Mouse (Mus musculus) testis, postnatal 14 days (tissue): ENCODE data around the gene Mnd1.

Experiments used
- DNase-seq: peaks from one replicate; pipeline ENCODE4 v3.0.0; 2021; ENCODE audit warnings: low spot score

Gene Mnd1

GRCm38 (mm10) chr3:84155558-84156006 lies at the start of gene Mnd1:
TSS of gene Mnd1 (minus strand) at chr3:84155786.
- DNase-seq = peak; percentile 96

DNA sequence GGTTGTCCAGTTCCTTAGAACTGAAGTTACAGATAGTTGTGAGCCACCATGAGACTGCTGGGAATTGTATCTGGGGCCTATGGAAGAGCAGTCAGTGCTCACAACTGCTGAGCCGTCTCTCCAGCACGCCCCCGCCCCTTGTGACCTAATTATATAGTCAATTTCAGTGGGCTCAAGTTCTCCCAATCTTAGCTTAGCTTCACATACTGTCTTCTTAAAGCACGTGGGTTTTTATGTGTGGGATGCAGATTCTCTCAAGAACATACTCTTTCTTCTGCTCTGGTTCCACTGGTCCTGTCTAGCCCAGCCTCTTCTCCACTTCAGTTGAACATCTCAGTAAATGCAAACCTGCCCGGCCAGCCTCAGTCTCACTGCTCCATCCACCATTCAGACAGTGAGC lies 49.1 kb upstream of the Mnd1 start:
- no peak for DNase-seq

DNA sequence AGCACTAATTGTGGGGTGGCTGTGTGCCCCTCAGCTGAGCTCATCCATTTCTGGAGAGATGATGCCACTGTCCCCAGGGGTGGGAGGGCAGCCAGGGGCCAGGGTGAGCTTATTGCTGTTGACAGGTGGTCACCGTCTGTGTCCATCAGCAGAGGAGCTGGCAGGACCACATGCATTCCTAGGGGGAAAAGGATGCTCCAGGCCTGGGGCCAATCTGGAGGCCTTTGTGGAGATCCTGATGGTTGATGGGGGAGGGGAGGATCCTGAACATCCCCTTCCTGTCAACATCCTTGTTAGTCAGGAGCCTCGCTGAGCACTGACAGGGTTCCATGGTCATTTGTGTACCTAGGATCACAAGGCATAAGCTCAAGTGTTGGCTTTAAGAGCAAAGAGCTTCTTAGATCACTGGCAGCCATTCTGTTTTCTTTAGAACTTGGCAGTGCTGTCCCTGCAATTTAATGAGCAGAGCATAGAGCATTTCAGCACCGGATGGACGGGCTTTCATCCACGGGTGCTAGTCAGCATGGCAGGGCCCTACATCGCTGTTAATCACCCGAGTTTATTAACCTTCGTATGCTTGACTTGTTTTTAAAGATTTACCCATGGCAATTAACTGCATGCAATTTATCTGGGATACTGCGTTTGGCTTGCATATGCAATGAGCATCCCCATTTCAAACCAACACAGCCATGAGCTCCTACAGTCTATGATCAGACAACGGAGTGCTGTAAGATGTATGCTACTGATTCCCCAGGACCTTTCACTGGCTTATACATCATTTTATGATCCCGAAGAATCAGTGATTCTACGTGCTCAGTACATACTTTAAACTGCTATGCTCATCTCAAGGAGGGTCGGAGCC lies 45.2 kb upstream of the Mnd1 start:
- DNase-seq = no peak

DNA sequence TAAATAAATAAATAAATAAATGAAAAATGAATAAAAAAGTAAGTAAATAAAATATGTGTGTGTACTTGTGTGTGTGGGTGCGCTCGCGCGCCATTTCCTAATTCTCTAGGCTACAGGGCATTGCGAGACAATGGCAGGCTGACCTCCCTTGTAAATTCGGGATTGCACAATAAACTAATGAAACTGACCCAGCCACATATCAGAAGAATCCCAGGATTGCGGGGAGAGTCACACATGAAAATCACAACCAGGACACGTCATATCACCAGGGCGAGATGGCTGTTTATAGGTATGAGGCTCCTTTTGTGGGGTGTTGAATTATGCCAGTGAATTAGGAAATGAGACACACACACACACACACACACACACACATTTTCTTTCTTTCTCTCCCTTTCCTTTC lies 43.9 kb upstream of the Mnd1 start:
- DNase-seq = no peak

DNA sequence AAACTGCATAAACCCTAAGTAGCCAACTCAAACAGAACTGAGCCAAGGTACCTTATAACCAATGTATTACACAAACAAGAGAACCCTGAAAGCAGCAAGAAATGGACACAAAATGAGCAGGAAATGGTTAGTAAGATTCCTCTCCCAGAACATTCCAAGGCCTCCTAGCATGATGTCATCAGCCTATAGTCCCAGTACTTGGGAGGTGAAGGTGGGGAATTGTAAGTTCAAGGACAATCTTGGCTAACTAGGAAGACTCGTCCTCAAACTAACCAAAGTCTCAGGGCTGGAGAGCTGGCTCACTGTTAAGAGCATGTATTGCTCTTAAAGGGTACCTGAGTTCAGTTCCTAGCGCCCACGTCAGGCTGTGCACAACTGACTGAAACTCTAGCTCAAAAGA lies 42.6 kb upstream of the Mnd1 start:
- DNase-seq = no peak

DNA sequence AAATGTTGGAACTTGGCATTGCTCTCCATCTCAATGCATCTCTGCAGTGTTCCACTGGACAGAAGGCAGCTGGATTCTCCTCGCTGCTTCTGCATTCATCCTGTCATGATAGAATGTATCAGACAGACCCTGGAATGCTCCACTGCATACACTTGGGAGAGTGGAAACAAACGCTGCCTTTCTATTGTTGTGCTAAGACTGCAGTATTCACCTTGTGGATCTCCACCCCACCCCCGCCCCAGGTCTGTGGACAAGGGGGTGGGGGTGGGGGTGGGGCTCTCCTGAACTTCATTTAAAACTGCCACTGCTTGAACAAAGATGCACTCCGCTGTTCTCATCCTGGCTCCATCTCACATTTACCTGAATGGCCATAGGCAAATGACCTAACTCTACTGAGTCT lies 38.3 kb upstream of the Mnd1 start:
- DNase-seq = no peak

GRCm38 (mm10) chr3:84191141-84191881 lies 35.7 kb upstream of the Mnd1 start:
- DNase-seq = no peak

DNA sequence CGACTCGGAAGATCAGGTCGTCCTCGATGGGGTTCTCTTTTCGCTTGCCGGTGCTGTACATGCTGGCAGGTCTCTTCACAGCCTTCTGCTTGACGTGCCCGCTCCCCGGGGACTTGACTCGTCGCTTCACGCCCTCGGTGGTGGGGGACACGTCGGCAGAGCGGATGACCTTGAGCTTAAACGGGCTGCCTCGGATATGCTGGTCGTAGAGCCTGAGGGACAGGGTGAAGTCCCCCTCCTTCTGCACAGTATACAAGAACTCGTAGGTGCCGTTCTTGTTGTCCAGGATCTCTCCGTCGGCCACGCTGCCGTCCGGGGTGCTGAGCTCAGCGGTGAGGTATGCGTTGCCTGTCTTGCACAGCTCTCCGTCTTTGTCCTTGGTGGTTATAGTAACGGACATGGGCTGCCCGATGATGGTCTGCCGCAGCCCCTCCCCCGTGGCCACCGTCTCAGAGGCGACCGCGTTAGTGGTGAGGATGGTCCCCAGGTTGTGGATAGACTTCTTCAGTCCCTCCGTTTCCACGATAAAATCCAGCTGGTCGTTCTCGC lies 35.0 kb upstream of the Mnd1 start:
- DNase-seq = peak; percentile 16

GRCm38 (mm10) chr3:84189629-84190173 lies 34.1 kb upstream of the Mnd1 start:
- no peak for DNase-seq

DNA sequence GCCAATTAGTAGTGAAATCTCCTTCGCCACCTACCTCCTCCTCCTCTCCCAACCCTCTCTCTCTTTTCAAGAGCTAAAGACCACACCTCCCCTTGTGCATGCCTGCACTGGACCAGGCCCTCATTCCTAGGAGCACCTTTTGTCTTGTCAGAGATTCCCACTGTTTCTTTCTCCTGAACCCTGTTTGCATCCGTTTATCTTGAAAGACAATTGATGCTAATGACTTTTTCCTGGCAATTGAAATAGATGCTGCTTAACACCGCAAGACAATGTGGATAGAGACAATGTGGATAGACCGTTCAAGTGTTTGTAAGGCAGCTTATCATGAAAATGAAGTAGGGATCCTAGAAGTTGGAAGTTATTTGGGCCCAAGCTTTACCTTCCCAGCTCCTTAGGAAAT lies 26.1 kb upstream of the Mnd1 start:
- no peak for DNase-seq

DNA sequence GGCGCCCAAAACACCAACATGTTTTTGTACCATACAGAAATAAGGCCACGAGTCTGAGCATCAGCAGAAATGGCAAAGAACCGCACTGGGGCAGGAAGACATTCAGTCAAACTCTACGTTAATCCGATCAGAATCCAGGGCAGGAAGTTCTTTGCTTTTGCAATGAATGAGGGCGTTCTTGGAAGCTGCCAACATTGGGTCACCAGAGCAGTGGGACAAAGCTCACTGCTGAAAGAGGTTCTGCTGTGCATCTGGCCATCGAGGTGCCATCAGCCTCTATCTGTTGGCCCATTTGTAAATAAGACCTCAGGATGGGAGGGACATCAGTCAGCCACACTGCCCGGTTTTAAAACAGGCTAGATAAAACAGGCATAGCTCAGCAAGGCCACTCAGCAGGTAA lies 25.5 kb upstream of the Mnd1 start:
- no peak for DNase-seq

DNA sequence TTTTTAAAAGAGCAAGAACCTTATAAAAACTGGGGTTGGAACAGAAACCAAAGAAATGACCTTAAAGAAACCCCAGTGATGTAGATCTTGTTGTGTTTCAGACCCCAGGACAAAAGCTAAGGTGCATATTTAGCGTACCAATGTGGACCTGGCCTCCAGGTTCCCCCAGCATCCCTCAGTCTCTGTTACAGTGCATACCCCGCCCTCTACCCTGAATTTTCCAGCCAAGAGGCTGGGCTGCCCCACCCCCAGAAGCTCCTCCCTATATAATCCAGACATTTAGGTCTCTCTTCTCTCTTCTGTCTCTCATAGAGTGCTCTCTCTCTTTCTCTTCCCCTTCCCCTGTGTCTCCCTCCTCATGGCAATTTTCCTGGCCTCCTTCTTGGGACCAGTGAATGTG lies 24.7 kb upstream of the Mnd1 start:
- no peak for DNase-seq

DNA sequence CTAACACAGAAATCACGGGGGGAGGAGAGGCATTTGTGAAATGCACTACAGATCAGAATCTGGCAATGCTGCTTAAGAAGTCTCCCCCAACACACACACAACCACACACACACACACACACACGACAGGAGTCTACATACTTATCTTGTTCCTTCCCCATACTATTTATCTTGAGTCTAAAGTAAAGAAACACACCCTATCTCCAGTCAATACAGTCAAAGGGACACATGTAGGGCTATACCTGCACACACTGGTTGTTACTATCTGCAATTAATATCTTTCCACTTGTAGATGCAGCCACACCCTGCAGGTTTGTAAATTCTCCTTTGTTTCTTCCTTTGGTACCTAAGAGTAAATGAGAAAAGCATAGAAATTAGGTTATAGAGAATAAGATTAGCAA lies 22.2 kb upstream of the Mnd1 start:
- DNase-seq = no peak

DNA sequence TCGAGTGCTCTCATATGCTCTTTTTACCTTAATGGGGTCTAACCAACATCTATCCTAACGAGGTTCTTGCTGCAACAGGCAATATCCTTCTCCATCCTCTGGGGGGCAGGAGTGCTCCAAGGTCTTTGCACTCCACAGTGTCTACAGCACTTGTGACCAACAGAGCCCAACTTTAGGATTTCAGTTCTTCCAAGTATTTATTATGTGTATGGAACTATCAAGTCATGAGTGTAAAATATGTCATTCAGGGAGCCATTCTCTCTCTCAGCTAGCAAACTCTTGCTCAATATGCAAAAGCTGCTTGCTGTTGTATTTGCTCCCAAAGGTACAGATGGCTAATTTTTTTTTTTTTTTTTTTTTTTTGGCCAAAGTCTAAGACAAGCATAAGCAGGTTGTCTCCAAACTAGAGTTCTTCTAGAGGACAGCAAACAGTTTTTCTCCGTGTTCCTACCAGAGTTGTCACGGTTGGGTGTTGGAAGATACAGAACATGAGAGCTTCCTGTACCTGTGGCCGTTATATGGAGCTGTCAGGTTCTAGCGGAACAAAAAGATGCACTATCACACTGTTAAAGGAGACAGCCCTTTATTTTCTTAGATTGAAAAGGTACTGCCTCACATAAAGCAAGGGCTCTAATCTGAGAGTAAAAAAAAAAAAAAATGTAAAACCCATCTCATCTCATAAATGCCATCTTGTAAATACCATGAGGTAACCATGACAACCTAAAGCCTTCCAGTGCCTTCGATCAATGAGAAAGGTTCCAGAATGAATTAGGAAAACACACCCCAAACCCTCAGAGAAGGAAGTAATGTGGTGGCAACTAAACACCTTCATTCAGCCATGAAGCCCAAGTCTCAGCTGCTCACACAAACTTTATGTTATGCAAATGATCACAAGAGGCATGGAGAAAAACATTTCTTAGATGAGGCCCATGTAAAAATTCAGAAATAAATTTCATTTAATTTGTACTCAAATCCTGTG lies 20.0 kb upstream of the Mnd1 start:
- peak; percentile 24 for DNase-seq

DNA sequence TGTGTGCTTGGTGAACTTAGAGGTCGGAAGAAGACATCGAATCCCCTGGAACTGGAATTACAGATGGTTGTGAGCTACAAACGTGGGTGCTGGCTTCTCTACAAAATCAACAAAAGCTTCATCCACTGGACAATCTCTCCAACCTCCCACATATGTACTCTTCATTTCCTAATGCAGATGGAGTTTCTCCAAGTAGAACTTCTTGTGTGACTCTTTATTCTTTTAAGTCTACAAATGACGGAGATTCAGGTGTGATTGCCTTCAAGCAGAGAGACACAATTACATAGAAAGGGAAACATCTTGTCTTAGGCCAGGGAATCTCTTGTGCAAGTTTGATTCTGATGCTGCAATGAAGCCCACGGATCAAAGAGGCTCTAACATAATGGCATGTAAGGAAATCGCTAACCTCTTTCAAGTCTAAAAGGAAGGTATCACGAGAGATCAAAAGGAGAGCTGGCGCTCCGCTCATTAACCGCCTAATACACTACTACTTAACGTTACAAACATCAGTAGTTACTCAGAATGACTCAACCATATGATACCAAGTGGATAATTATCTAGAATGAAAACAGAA lies 18.1 kb upstream of the Mnd1 start, which contains the start of gene Gm6525:
Gene Gm6525, plus strand, starts transcription at position 524 of the 574 bp plus-strand sequence.
- DNase-seq = no peak

GRCm38 (mm10) chr3:84172406-84172805 lies 16.8 kb upstream of the Mnd1 start:
- no peak for DNase-seq

- DNase-seq = no peak
These were observed 13.9 kb upstream of the Mnd1 start for GRCm38 (mm10) chr3:84169393-84170005.

- no peak for DNase-seq
These were observed 13.4 kb upstream of the Mnd1 start for GRCm38 (mm10) chr3:84168943-84169342.

- no peak for DNase-seq
These were observed 10.5 kb upstream of the Mnd1 start for GRCm38 (mm10) chr3:84166073-84166472.

DNA sequence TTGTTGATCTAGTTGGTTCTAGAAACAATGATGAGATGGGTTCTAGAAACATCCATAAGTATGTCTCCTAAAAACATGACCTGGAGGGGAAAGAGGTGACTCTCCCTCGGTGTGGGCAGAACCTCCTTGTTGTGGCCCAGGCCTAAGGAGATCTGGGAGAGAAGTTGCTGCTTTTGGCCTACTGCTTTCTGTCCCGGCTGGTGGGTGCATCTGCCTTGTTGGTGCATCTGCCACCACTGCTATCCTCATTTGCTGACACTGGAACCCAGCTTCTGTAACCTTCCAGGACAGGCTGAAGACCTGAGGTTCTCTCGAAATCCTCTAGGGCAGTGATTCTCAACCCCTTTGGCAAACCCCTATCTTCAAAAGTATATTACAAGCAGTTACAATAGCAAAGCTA lies 9.8 kb upstream of the Mnd1 start:
- DNase-seq = no peak
